ENCODE assay signal across 8 mouse cellular contexts in the genomic region with DNA sequence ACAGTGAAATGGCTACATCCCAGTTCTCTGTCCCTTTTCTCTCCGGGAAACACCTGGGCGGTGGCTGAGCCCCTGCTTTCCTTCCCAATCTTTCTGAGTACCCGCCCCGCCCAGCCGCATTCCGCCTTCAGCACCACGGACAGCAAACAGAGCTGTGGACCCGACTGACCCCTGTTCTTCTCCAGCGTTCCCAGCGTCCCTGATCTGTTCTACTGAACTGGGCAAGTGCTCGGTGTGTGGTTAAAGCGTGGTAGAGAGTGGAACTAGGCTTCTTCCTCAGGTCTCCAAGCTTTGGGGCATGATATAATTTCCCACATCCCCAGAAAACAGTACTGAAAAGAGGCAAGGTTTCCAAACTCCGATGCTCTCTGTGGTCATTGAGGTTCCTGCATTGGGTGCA. TPM values are rescaled to one million over a fixed set of nuclear protein-coding genes. Genes with fewer than 3 reads are reported as not detected.
A peak's percentile ranks its signal among the peaks of the same experiment; 100 is the strongest.
DNase-seq lines count a peak whose midpoint lies in the region; ATAC-seq and TF ChIP-seq lines count a peak whose summit lies in the region.

No protein-coding gene starts in this region.

- ATAC-seq in lung, postnatal 0 days: peak; percentile 46

- under 1% methylated on average over 13 of the region's 13 CpGs for WGBS in lung, postnatal 0 days

- H3K36me3 ChIP-seq in lung, postnatal 0 days (ENCODE audit: insufficient read depth, low read length): no peaks in the 10 kb centered on the region

- peak overlapping the region; percentile 95 for H3K4me2 ChIP-seq in lung, postnatal 0 days (replicated peaks; ENCODE audit: low read depth, low read length)

- no peak for TF ChIP-seq EP300 in lung, postnatal 0 days (IDR thresholded peaks at IDR 0.05)

- peak; percentile 29 to 84 for DNase-seq in heart, adult 18-20 months
- no peak for DNase-seq in heart, adult 8-10 months (ENCODE audit: low spot score)
- peak; percentile 47 to 52 for DNase-seq in adrenal gland, postnatal 4 days (ENCODE audit: low spot score in 2 of 2)
- DNase-seq in gastrocnemius, postnatal 14 days: peak; percentile 70
- peak; percentile 65 for DNase-seq in kidney, adult 9 months
- DNase-seq in lung, postnatal 0 days (ENCODE audit: low spot score): peak; percentile 58
- peak; percentile 49 to 76 for DNase-seq in spleen, postnatal 10 days (ENCODE audit: low spot score in 2 of 2)
- DNase-seq in natural killer cell, adult 2 months (ENCODE audit: low spot score in 2 of 2): no peak

- H3K4me1 ChIP-seq in lung, postnatal 0 days (ENCODE audit: insufficient read depth, low read depth, low read length): peaks cover 6% of the 10 kb centered on the region

- peaks cover 11% of the 10 kb centered on the region; the same call in 1 of the 2 replicates for H3K27me3 ChIP-seq in lung, postnatal 0 days (replicated peaks; ENCODE audit: insufficient read depth, low read length)

- no peak overlapping the region for H3K9ac ChIP-seq in lung, postnatal 0 days (replicated peaks; ENCODE audit: low read depth)

- intact Hi-C loops in gastrocnemius, postnatal 14 days (cut with DNase I; ENCODE audit: low total_unique reads): loop anchor here (5.0 kb wide), 2 partner anchors 52 to 67 kb away; a partner anchor contains a TSS

- no peak overlapping the region for H3K27ac ChIP-seq in lung, postnatal 0 days (ENCODE audit: low read length)

- no peak for TF ChIP-seq CTCF in lung, postnatal 0 days (IDR thresholded peaks at IDR 0.05)

- no peaks in the 10 kb centered on the region for H3K9me3 ChIP-seq in lung, postnatal 0 days (ENCODE audit: low read length)

- no peak overlapping the region for H3K4me3 ChIP-seq in lung, postnatal 0 days (ENCODE audit: low read depth, low read length)

RNA-seq across cellular contexts. Expression of a gene that starts 0.8 kb away (rescaled TPM):
- under 1 TPM; 0.30 to 0.62 TPM for total RNA-seq in heart, adult 18-20 months (2021)
- total RNA-seq in heart, adult 8-10 months (2022): under 1 TPM in 3 of 4 experiments, not detected in 1; 0.12 to 0.75 (median 0.72) TPM
- 10 to 100 TPM; 15.0 to 17.8 TPM for total RNA-seq in adrenal gland, postnatal 4 days (2021)
- total RNA-seq in gastrocnemius, postnatal 14 days (2021): under 1 TPM; 0.41 to 0.42 TPM
- polyA plus RNA-seq in lung, postnatal 0 days (2015; fragmentation: Nextera tagmentation; extraction: Ambion mirVana): 0.19 and 0.31 TPM in 2 replicates

RNA-seq across cellular contexts. Expression of a gene that starts 5.4 kb away (rescaled TPM):
- total RNA-seq in heart, adult 18-20 months (2021): 10 to 100 TPM; 14.3 to 17.8 TPM
- total RNA-seq in heart, adult 8-10 months (2022): 10 to 100 TPM; 14.6 to 19.3 (median 17.2) TPM
- total RNA-seq in adrenal gland, postnatal 4 days (2021): 100 to 1,000 TPM; 103 TPM
- 10 to 100 TPM; 18.2 to 18.6 TPM for total RNA-seq in gastrocnemius, postnatal 14 days (2021)
- 16.2 and 17.7 TPM in 2 replicates for polyA plus RNA-seq in lung, postnatal 0 days (2015; fragmentation: Nextera tagmentation; extraction: Ambion mirVana)

RNA-seq across cellular contexts. Expression of a gene that starts 18.1 kb away (rescaled TPM):
- total RNA-seq in heart, adult 18-20 months (2021): 10 to 100 TPM; 46.2 to 50.2 TPM
- total RNA-seq in heart, adult 8-10 months (2022): 10 to 100 TPM; 49.4 to 57.8 (median 53.3) TPM
- total RNA-seq in adrenal gland, postnatal 4 days (2021): 100 to 1,000 TPM; 114 to 122 TPM
- total RNA-seq in gastrocnemius, postnatal 14 days (2021): 10 to 100 TPM; 32.1 to 35.6 TPM
- 89.6 and 94.2 TPM in 2 replicates for polyA plus RNA-seq in lung, postnatal 0 days (2015; fragmentation: Nextera tagmentation; extraction: Ambion mirVana)

RNA-seq across cellular contexts. Expression of a gene that starts 23.3 kb away (rescaled TPM):
- total RNA-seq in heart, adult 18-20 months (2021): not detected
- total RNA-seq in heart, adult 8-10 months (2022): not detected
- total RNA-seq in adrenal gland, postnatal 4 days (2021): 10 to 100 TPM; 11.2 to 24.5 TPM
- total RNA-seq in gastrocnemius, postnatal 14 days (2021): not detected
- 0.14 and 0.32 TPM in 2 replicates for polyA plus RNA-seq in lung, postnatal 0 days (2015; fragmentation: Nextera tagmentation; extraction: Ambion mirVana)

RNA-seq across cellular contexts. Expression of a gene that starts 23.7 kb away (rescaled TPM):
- 1 to 10 TPM; 3.7 to 4.7 TPM for total RNA-seq in heart, adult 18-20 months (2021)
- total RNA-seq in heart, adult 8-10 months (2022): 1 to 10 TPM; 2.6 to 4.8 (median 4.3) TPM
- total RNA-seq in adrenal gland, postnatal 4 days (2021): 10 to 100 TPM; 27.2 to 34.1 TPM
- total RNA-seq in gastrocnemius, postnatal 14 days (2021): 10 to 100 TPM; 10.7 to 12.6 TPM
- polyA plus RNA-seq in lung, postnatal 0 days (2015; fragmentation: Nextera tagmentation; extraction: Ambion mirVana): 6.6 and 8.4 TPM in 2 replicates

Comparison
In these comparisons a context has a peak if more than half of its experiments do, and no peak if none do; other contexts are left out.
1. DNase-seq: peak in heart, adult 18-20 months (2 of 2), adrenal gland, postnatal 4 days (2 of 2), gastrocnemius, postnatal 14 days (single experiment), kidney, adult 9 months (single experiment), lung, postnatal 0 days (single experiment) and spleen, postnatal 10 days (2 of 2); none in heart, adult 8-10 months (single experiment) and natural killer cell, adult 2 months (0 of 2).
2. RNA of a gene that starts 0.8 kb away (total RNA-seq): 15.0 to 17.8 TPM in adrenal gland, postnatal 4 days; 0.12 to 0.75 TPM in heart, adult 8-10 months, 0.30 to 0.62 TPM in heart, adult 18-20 months and 0.41 to 0.42 TPM in gastrocnemius, postnatal 14 days; every median in the first group is over 4 times any median in the second.
3. RNA of a gene that starts 5.4 kb away (total RNA-seq): 103 TPM in adrenal gland, postnatal 4 days; 18.2 to 18.6 TPM in gastrocnemius, postnatal 14 days, 14.6 to 19.3 TPM in heart, adult 8-10 months and 14.3 to 17.8 TPM in heart, adult 18-20 months; every median in the first group is over 4 times any median in the second.